Mouse (Mus musculus) forebrain, embryonic 10.5 days (tissue): ENCODE data around the gene Braf. TPM values are rescaled to one million over a fixed set of nuclear protein-coding genes. Genes with fewer than 3 reads are reported as not detected.
A peak's percentile ranks its signal among the peaks of the same experiment; 100 is the strongest.

Experiments
- DNase-seq: peaks from one replicate; pipeline ENCODE4 v3.0.0-alpha.2; 2017; ENCODE audit warnings: low spot score; ENCODE audit errors: extremely low spot score
- H3K27ac ChIP-seq: fragments of 300-500 bp; sonication (generic); 2 replicates; pipeline ENCODE4 v1.5.1; 2016; ENCODE audit warnings: mild to moderate bottlenecking
- H3K27me3 ChIP-seq: fragments of 300-500 bp; sonication (generic); 2 replicates; pipeline ENCODE4 v1.6.1; 2016; ENCODE audit warnings: mild to moderate bottlenecking; ENCODE audit not compliant: poor library complexity, severe bottlenecking
- H3K36me3 ChIP-seq: fragments of 300-500 bp; sonication (generic); replicated peaks from 2 replicates; pipeline ENCODE4 v1.6.1; 2016; ENCODE audit warnings: mild to moderate bottlenecking, moderate library complexity
- H3K4me1 ChIP-seq: fragments of 300-500 bp; sonication (generic); 2 replicates; pipeline ENCODE4 v1.6.1; 2016
- H3K4me3 ChIP-seq: fragments of 300-500 bp; sonication (generic); 2 replicates; pipeline ENCODE4 v1.5.1; 2016; ENCODE audit warnings: mild to moderate bottlenecking, moderate library complexity
- H3K9me3 ChIP-seq: fragments of 300-500 bp; sonication (generic); 2 replicates; pipeline ENCODE4 v1.6.1; 2016; ENCODE audit warnings: mild to moderate bottlenecking, moderate library complexity
- WGBS: fragments of 180-500 bp; shearing (Covaris S2); methylation state at CpG from one replicate; pipeline ENCODE4 v1.1.7; 2016; 5-methylcytosine and 5-hydroxymethylcytosine counted together
- polyA plus RNA-seq: library from polyadenylated mRNA; unstranded; fragments of >200 nt; fragmentation: Nextera tagmentation; extraction: Ambion mirVana; gene quantifications from 2 replicates; pipeline ENCODE4 v1.2.1, GENCODE M21; 2016

The Braf gene
- polyA plus RNA-seq, 1 experiment from 2014 or later, result 18.6 TPM

GRCm38 (mm10) chr6:39604565-39604964 is 120.7 kb downstream of the Braf start:
- no peak overlapping the region for H3K4me3 ChIP-seq
- H3K27ac ChIP-seq, result no peak overlapping the region
- peaks cover 36% of the 10 kb centered on the region for H3K36me3 ChIP-seq
- no peaks in the 10 kb centered on the region for H3K4me1 ChIP-seq
- H3K27me3 ChIP-seq, result no peaks in the 10 kb centered on the region
- 88% methylated on average over 5 of the region's 5 CpGs for WGBS
- no peaks in the 10 kb centered on the region for H3K9me3 ChIP-seq
- DNase-seq, result no peak

- DNase-seq, result no peak
- peaks cover 58% of the 10 kb centered on the region for H3K36me3 ChIP-seq
- no peaks in the 10 kb centered on the region for H3K27me3 ChIP-seq
- no peak overlapping the region for H3K4me3 ChIP-seq
- no peaks in the 10 kb centered on the region for H3K4me1 ChIP-seq
- H3K9me3 ChIP-seq, result no peaks in the 10 kb centered on the region
- WGBS, result 88% methylated on average over 3 of the region's 3 CpGs
- H3K27ac ChIP-seq, result no peak overlapping the region
These were observed 123.4 kb downstream of the Braf start for GRCm38 (mm10) chr6:39601828-39602227.

GRCm38 (mm10) chr6:39600851-39601250 is 124.4 kb downstream of the Braf start:
- Histone ChIP-seq H3K4me3 (no peak overlapping the region), H3K36me3 (peaks cover 64% of the 10 kb centered on the region), H3K27me3 (no peaks in the 10 kb centered on the region), H3K9me3 (no peaks in the 10 kb centered on the region), H3K4me1 (no peaks in the 10 kb centered on the region), H3K27ac (no peak overlapping the region)
- WGBS, result 96% methylated on average over 3 of the region's 3 CpGs
- no peak for DNase-seq

- H3K9me3 ChIP-seq, result no peaks in the 10 kb centered on the region
- no peaks in the 10 kb centered on the region for H3K27me3 ChIP-seq
- H3K4me3 ChIP-seq, result peak within 1 kb of the TSS; percentile 83
- H3K4me1 ChIP-seq, result peaks cover 13% of the 10 kb centered on the region
- H3K36me3 ChIP-seq, result peaks cover 35% of the 10 kb centered on the region
- H3K27ac ChIP-seq, result peak within 1 kb of the TSS; percentile 95
- under 1% methylated on average over 56 of the region's 56 CpGs for WGBS
- peak; percentile 97 for DNase-seq
These were observed 132.7 kb downstream of the Braf start, which contains the start of gene Ndufb2 for GRCm38 (mm10) chr6:39592401-39593214. Ndufb2 (plus strand) TSS chr6:39592574.

GRCm38 (mm10) chr6:39591481-39591880 is 133.8 kb downstream of the Braf start:
- 94% methylated on average over 4 of the region's 4 CpGs for WGBS
- no peaks in the 10 kb centered on the region for H3K9me3 ChIP-seq
- H3K27me3 ChIP-seq, result no peaks in the 10 kb centered on the region
- DNase-seq, result no peak
- peaks cover 34% of the 10 kb centered on the region for H3K36me3 ChIP-seq
- no peak overlapping the region for H3K4me3 ChIP-seq
- peaks cover 13% of the 10 kb centered on the region for H3K4me1 ChIP-seq
- no peak overlapping the region for H3K27ac ChIP-seq

GRCm38 (mm10) chr6:39585517-39585916 is 139.7 kb downstream of the Braf start, which contains the start of gene Gm42420:
Gm42420 (plus strand) TSS chr6:39585753.
- Histone ChIP-seq H3K27me3 (no peaks in the 10 kb centered on the region), H3K4me3 (no peak within 1 kb of the TSS), H3K4me1 (no peaks in the 10 kb centered on the region), H3K36me3 (peaks cover 72% of the 10 kb centered on the region), H3K27ac (no peak within 1 kb of the TSS), H3K9me3 (no peaks in the 10 kb centered on the region)
- DNase-seq, result no peak
- 89% methylated on average over 6 of the region's 6 CpGs for WGBS

GRCm38 (mm10) chr6:39581087-39581784 is 144.0 kb downstream of the Braf start:
- no peak for DNase-seq
- Histone ChIP-seq H3K9me3 (no peaks in the 10 kb centered on the region), H3K27me3 (no peaks in the 10 kb centered on the region), H3K4me1 (no peaks in the 10 kb centered on the region), H3K4me3 (no peak overlapping the region), H3K36me3 (peaks cover 54% of the 10 kb centered on the region), H3K27ac (peak overlapping the region; percentile 20; the same call in 1 of the 2 replicates)
- WGBS, result 83% methylated on average over 7 of the region's 7 CpGs

- WGBS, result 63% methylated on average over 2 of the region's 2 CpGs
- Histone ChIP-seq H3K36me3 (peaks cover 48% of the 10 kb centered on the region), H3K4me1 (no peaks in the 10 kb centered on the region), H3K27me3 (no peaks in the 10 kb centered on the region), H3K27ac (no peak overlapping the region), H3K4me3 (no peak overlapping the region), H3K9me3 (no peaks in the 10 kb centered on the region)
- DNase-seq, result no peak
These were observed 144.7 kb downstream of the Braf start for GRCm38 (mm10) chr6:39580558-39580957.

- Histone ChIP-seq H3K9me3 (no peaks in the 10 kb centered on the region), H3K4me3 (no peak overlapping the region), H3K4me1 (peaks cover 6% of the 10 kb centered on the region), H3K27me3 (no peaks in the 10 kb centered on the region), H3K36me3 (peaks cover 42% of the 10 kb centered on the region), H3K27ac (no peak overlapping the region)
- 93% methylated on average over 7 of the region's 7 CpGs for WGBS
- no peak for DNase-seq
These were observed 145.7 kb downstream of the Braf start for GRCm38 (mm10) chr6:39579552-39579951.

- peaks cover 7% of the 10 kb centered on the region; the same call in 1 of the 2 replicates for H3K27me3 ChIP-seq
- H3K9me3 ChIP-seq, result no peaks in the 10 kb centered on the region
- H3K4me3 ChIP-seq, result peak overlapping the region; percentile 85
- peaks cover 24% of the 10 kb centered on the region for H3K4me1 ChIP-seq
- DNase-seq, result no peak
- peaks cover 9% of the 10 kb centered on the region for H3K36me3 ChIP-seq
- WGBS, result 76% methylated on average over 7 of the region's 7 CpGs
- no peak overlapping the region for H3K27ac ChIP-seq
These were observed 150.3 kb downstream of the Braf start for GRCm38 (mm10) chr6:39574951-39575350.

- Histone ChIP-seq H3K4me1 (peaks cover 24% of the 10 kb centered on the region), H3K4me3 (peak overlapping the region; percentile 85), H3K36me3 (peaks cover 5% of the 10 kb centered on the region), H3K27ac (peak overlapping the region; percentile 92), H3K9me3 (no peaks in the 10 kb centered on the region), H3K27me3 (peaks cover 7% of the 10 kb centered on the region; the same call in 1 of the 2 replicates)
- no peak for DNase-seq
- WGBS, result 28% methylated on average over 10 of the region's 10 CpGs
These were observed 150.8 kb downstream of the Braf start for GRCm38 (mm10) chr6:39574555-39574869.

- under 1% methylated on average over 49 of the region's 49 CpGs for WGBS
- Histone ChIP-seq H3K27me3 (peaks cover 7% of the 10 kb centered on the region; the same call in 1 of the 2 replicates), H3K27ac (peak within 1 kb of the TSS; percentile 92), H3K4me3 (peak within 1 kb of the TSS; percentile 85), H3K36me3 (no peaks in the 10 kb centered on the region; the same call in 1 of the 2 replicates), H3K9me3 (no peaks in the 10 kb centered on the region), H3K4me1 (peaks cover 24% of the 10 kb centered on the region)
- DNase-seq, result peak; percentile 86
These were observed 151.3 kb downstream of the Braf start, which contains the start of gene Adck2 for GRCm38 (mm10) chr6:39573791-39574554. Adck2 (plus strand) TSS chr6:39573873.
